Mouse (Mus musculus): ENCODE data around the gene F11r.

- TF ChIP-seq POLR2A (IDR thresholded peaks at IDR 0.05; ENCODE audit: borderline replicate concordance, low read depth, low read length) (no peak), CTCF (IDR thresholded peaks at IDR 0.05; ENCODE audit: low read depth, low read length) (no peak)
Observed at GRCm38 (mm10) chr1:171401821-171402220, 35.5 kb upstream of the F11r start.

Data from bone marrow macrophage, adult 2 months (primary cell).